Comparison of ENCODE assay signal across 23 mouse cellular contexts in the genomic region with DNA sequence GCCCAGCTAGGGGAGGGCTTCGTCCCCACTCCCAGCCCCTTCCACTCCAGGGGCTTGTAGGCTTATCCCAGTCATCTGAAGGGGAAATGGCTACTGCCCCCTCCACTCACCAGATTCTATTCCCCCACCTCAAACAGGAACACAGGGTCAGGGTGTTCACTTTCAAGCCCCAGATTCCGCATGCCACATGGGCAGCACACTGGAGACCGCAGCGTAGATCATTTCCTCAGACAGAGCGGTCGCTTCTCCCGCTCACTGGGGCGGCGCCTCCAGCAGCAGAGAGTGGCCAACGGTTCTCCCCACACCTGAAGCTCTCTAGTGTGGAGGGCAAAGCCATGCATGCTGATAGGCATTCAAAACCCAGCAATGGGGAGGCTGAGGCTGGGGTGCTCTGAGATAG. TPM values are rescaled to one million over a fixed set of nuclear protein-coding genes. Genes with fewer than 3 reads are reported as not detected.
A peak's percentile ranks its signal among the peaks of the same experiment; 100 is the strongest.
DNase-seq lines count a peak whose midpoint lies in the region; ATAC-seq and TF ChIP-seq lines count a peak whose summit lies in the region.
"Had no signal": no experiment of that assay in that cellular context is flagged by ENCODE, and none has a peak within 500 bp of the region (broad histone marks: within the 10 kb centered on the region; RNA-seq: fewer than 3 reads in every experiment).

No protein-coding gene starts in this region.

- H3K27me3 ChIP-seq in lung, embryonic 15.5 days = no peaks in the 10 kb centered on the region
- H3K27me3 ChIP-seq in midbrain, postnatal 0 days (ENCODE audit: insufficient read depth, low read length) = no peaks in the 10 kb centered on the region
- no peaks in the 10 kb centered on the region for H3K27me3 ChIP-seq in intestine, postnatal 0 days (replicated peaks; ENCODE audit: control insufficient read depth, insufficient read depth, low read length)
- H3K27me3 ChIP-seq: heart, embryonic 12.5 days; hindbrain, embryonic 13.5 days; intestine, embryonic 15.5 days; liver, embryonic 12.5 days; neural tube, embryonic 12.5 days; stomach, embryonic 15.5 days had no signal

- H3K9me3 ChIP-seq in lung, embryonic 15.5 days = no peaks in the 10 kb centered on the region
- no peaks in the 10 kb centered on the region for H3K9me3 ChIP-seq in midbrain, postnatal 0 days (ENCODE audit: low read length)
- no peaks in the 10 kb centered on the region for H3K9me3 ChIP-seq in intestine, postnatal 0 days (ENCODE audit: control insufficient read depth)
- H3K9me3 ChIP-seq: forebrain, embryonic 10.5 days; heart, embryonic 12.5 days; hindbrain, embryonic 13.5 days; intestine, embryonic 15.5 days; limb, embryonic 10.5 days; liver, embryonic 12.5 days; midbrain, embryonic 10.5 days; neural tube, embryonic 12.5 days; stomach, embryonic 15.5 days had no signal

- no peak overlapping the region for H3K4me3 ChIP-seq in lung, embryonic 15.5 days
- H3K4me3 ChIP-seq in midbrain, postnatal 0 days (ENCODE audit: low read depth, low read length) = no peak overlapping the region
- H3K4me3 ChIP-seq in intestine, postnatal 0 days (ENCODE audit: low read depth, low read length) = no peak overlapping the region
- H3K4me3 ChIP-seq: forebrain, embryonic 10.5 days; gastrocnemius, adult 2 months; heart, embryonic 12.5 days; hindbrain, embryonic 13.5 days; intestine, embryonic 15.5 days; limb, embryonic 10.5 days; liver, embryonic 12.5 days; midbrain, embryonic 10.5 days; neural tube, embryonic 12.5 days; stomach, embryonic 15.5 days had no signal

- WGBS in lung, embryonic 15.5 days = 77% methylated on average over 10 of the region's 10 CpGs
- 86% methylated on average over 10 of the region's 10 CpGs for WGBS in midbrain, postnatal 0 days
- 79% methylated on average over 10 of the region's 10 CpGs for WGBS in intestine, postnatal 0 days

- no peak for DNase-seq in lung, adult 18-20 months
- DNase-seq in thymus, postnatal 4 days = peak; percentile 55
- DNase-seq in midbrain, postnatal 0 days (ENCODE audit: low spot score) = no peak
- DNase-seq: adrenal gland, postnatal 36 days; cerebellum, adult 2 months; cerebellum, postnatal 36 days; gastrocnemius, adult 2 months; heart, postnatal 14 days; lung, postnatal 10 days had no signal

- no peak overlapping the region for H3K9ac ChIP-seq in lung, embryonic 15.5 days
- no peak overlapping the region for H3K9ac ChIP-seq in midbrain, postnatal 0 days (replicated peaks; ENCODE audit: low read length, poor library complexity, severe bottlenecking)
- H3K9ac ChIP-seq in intestine, postnatal 0 days (ENCODE audit: low read depth, low read length) = no peak overlapping the region
- H3K9ac ChIP-seq: heart, embryonic 12.5 days; hindbrain, embryonic 13.5 days; intestine, embryonic 15.5 days; liver, embryonic 12.5 days; neural tube, embryonic 12.5 days; stomach, embryonic 15.5 days had no signal

- peaks cover 10% of the 10 kb centered on the region; the same call in 1 of the 2 replicates for H3K4me1 ChIP-seq in lung, embryonic 15.5 days
- no peaks in the 10 kb centered on the region for H3K4me1 ChIP-seq in midbrain, postnatal 0 days (ENCODE audit: insufficient read depth, low read length)
- no peaks in the 10 kb centered on the region for H3K4me1 ChIP-seq in intestine, postnatal 0 days (replicated peaks; ENCODE audit: control insufficient read depth, insufficient read depth, low read length)
- H3K4me1 ChIP-seq: intestine, embryonic 15.5 days had no signal

- no peak overlapping the region for H3K4me2 ChIP-seq in lung, embryonic 15.5 days
- no peak overlapping the region for H3K4me2 ChIP-seq in midbrain, postnatal 0 days (ENCODE audit: low read depth, low read length, poor library complexity, severe bottlenecking)
- no peak overlapping the region for H3K4me2 ChIP-seq in intestine, postnatal 0 days (replicated peaks; ENCODE audit: low read depth)
- H3K4me2 ChIP-seq: heart, embryonic 12.5 days; hindbrain, embryonic 13.5 days; intestine, embryonic 15.5 days; liver, embryonic 12.5 days; neural tube, embryonic 12.5 days; stomach, embryonic 15.5 days had no signal

- no peak for ATAC-seq in lung, embryonic 15.5 days (ENCODE audit: borderline replicate concordance, extremely low read depth, low FRiP score, low TSS enrichment)
- ATAC-seq in granulocyte monocyte progenitor cell, adult 5-6 weeks (replicated peaks; ENCODE audit: poor library complexity, severe bottlenecking) = peak; percentile 64
- ATAC-seq in megakaryocyte-erythroid progenitor cell, adult 5-6 weeks (replicated peaks; ENCODE audit: low FRiP score, low TSS enrichment, poor library complexity, severe bottlenecking) = peak; percentile 39; the same call in 1 of the 2 replicates
- no peak for ATAC-seq in midbrain, postnatal 0 days (ENCODE audit: low FRiP score)
- no peak for ATAC-seq in intestine, postnatal 0 days
- ATAC-seq: intestine, embryonic 15.5 days; liver, embryonic 12.5 days had no signal

- 0 out of 2 replicates have a peak overlapping the region, but pooled peaks have one; percentile 3 for H3K27ac ChIP-seq in lung, embryonic 15.5 days
- H3K27ac ChIP-seq in midbrain, postnatal 0 days (ENCODE audit: low read depth, low read length) = no peak overlapping the region
- H3K27ac ChIP-seq in intestine, postnatal 0 days (ENCODE audit: low read depth, low read length) = no peak overlapping the region
- H3K27ac ChIP-seq: forebrain, embryonic 10.5 days; gastrocnemius, adult 2 months; hindbrain, embryonic 13.5 days; intestine, embryonic 15.5 days; kidney, postnatal 0 days; limb, embryonic 10.5 days; liver, embryonic 12.5 days; midbrain, embryonic 10.5 days; neural tube, embryonic 12.5 days; stomach, embryonic 15.5 days had no signal

- no peaks in the 10 kb centered on the region for H3K36me3 ChIP-seq in lung, embryonic 15.5 days
- H3K36me3 ChIP-seq in midbrain, postnatal 0 days (ENCODE audit: insufficient read depth, low read length) = peaks cover 4% of the 10 kb centered on the region; the same call in 1 of the 2 replicates
- H3K36me3 ChIP-seq in intestine, postnatal 0 days (ENCODE audit: control insufficient read depth, insufficient read depth) = peaks cover 9% of the 10 kb centered on the region; the same call in 1 of the 2 replicates

- TF ChIP-seq CTCF in midbrain, postnatal 0 days (IDR thresholded peaks at IDR 0.05) = no peak
- no peak for TF ChIP-seq CTCF in intestine, postnatal 0 days (IDR thresholded peaks at IDR 0.05; ENCODE audit: low read depth)

RNA-seq across cellular contexts. Expression of a gene that starts 4.5 kb away (rescaled TPM):
- polyA plus RNA-seq in lung, embryonic 15.5 days (2015; fragmentation: Nextera tagmentation; extraction: Ambion mirVana) = 4.6 and 8.2 TPM in 2 replicates
- total RNA-seq in granulocyte monocyte progenitor cell, adult 5-6 weeks (2014; fragmentation: Nextera tagmentation) = 288 and 331 TPM in 2 replicates
- total RNA-seq in granulocyte monocyte progenitor cell, adult 5-6 weeks (2017) = 99.4 and 109 TPM in 2 replicates
- 66.0 and 87.7 TPM in 2 replicates for total RNA-seq in megakaryocyte-erythroid progenitor cell, adult 5-6 weeks (2014; fragmentation: Nextera tagmentation)
- 27.4 and 30.2 TPM in 2 replicates for total RNA-seq in megakaryocyte-erythroid progenitor cell, adult 5-6 weeks (2017)
- 0.52 and 3.1 TPM in 2 replicates for total RNA-seq in midbrain, postnatal 0 days (2014; rRNA removed)
- 1.9 and 2.3 TPM in 2 replicates for polyA plus RNA-seq in midbrain, postnatal 0 days (2015; fragmentation: Nextera tagmentation; extraction: Ambion mirVana)
- 2.9 and 3.2 TPM in 2 replicates for polyA plus RNA-seq in intestine, postnatal 0 days (2015; fragmentation: Nextera tagmentation; extraction: Ambion mirVana)

RNA-seq across cellular contexts. Expression of a gene that starts 36.6 kb away (rescaled TPM):
- polyA plus RNA-seq in lung, embryonic 15.5 days (2015; fragmentation: Nextera tagmentation; extraction: Ambion mirVana) = 47.0 and 48.1 TPM in 2 replicates
- 11.1 and 13.4 TPM in 2 replicates for total RNA-seq in granulocyte monocyte progenitor cell, adult 5-6 weeks (2014; fragmentation: Nextera tagmentation)
- 4.2 and 7.8 TPM in 2 replicates for total RNA-seq in granulocyte monocyte progenitor cell, adult 5-6 weeks (2017)
- 0.46 TPM in 1 of 2 replicates, not detected in the other for total RNA-seq in megakaryocyte-erythroid progenitor cell, adult 5-6 weeks (2014; fragmentation: Nextera tagmentation)
- not detected in 2 replicates for total RNA-seq in megakaryocyte-erythroid progenitor cell, adult 5-6 weeks (2017)
- total RNA-seq in midbrain, postnatal 0 days (2014; rRNA removed) = 9.5 and 10.1 TPM in 2 replicates
- polyA plus RNA-seq in midbrain, postnatal 0 days (2015; fragmentation: Nextera tagmentation; extraction: Ambion mirVana) = 5.9 and 6.3 TPM in 2 replicates
- 21.1 and 23.0 TPM in 2 replicates for polyA plus RNA-seq in intestine, postnatal 0 days (2015; fragmentation: Nextera tagmentation; extraction: Ambion mirVana)

Comparison
In these comparisons a context has a peak if more than half of its experiments do, and no peak if none do; other contexts are left out.
1. ATAC-seq: peak in granulocyte monocyte progenitor cell, adult 5-6 weeks (single experiment) and megakaryocyte-erythroid progenitor cell, adult 5-6 weeks (single experiment); none in lung, embryonic 15.5 days (single experiment), midbrain, postnatal 0 days (single experiment) and intestine, postnatal 0 days (single experiment).